Mouse (Mus musculus): ENCODE measurements around the gene H2-Ab1.

H2-Ab1 gene

GRCm38 (mm10) chr17:34285848-34286247 lies 28.4 kb downstream of the H2-Ab1 start:
- peak; percentile 76 for DNase-seq (ENCODE audit: low read depth)

- DNase-seq (ENCODE audit: low read depth) = no peak
Observed at GRCm38 (mm10) chr17:34286501-34286900, 29.0 kb downstream of the H2-Ab1 start.

DNA sequence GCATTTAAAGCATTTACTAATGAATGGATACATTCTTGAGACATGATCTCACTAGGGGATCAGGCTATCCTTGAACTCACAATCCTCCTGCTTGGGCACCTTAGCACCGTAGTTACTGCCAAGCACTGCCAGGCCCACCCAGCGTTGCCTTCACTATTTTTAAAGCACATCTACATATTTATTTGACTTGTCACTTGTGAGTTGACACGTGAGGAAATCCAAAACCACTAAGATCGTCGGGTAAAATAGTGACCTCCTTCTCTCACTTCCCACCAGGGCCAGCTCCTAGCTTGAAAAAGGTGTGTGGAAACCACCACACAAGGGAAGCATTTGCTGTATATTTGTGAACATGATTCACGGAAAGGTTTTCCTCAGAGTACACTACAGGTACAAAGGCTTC lies 29.5 kb downstream of the H2-Ab1 start:
- no peak for DNase-seq (ENCODE audit: low read depth)

GRCm38 (mm10) chr17:34287648-34288047 lies 30.2 kb downstream of the H2-Ab1 start, which contains the start of gene H2-Aa:
H2-Aa (minus strand) TSS chr17:34287823.
- peak; percentile 94 for DNase-seq (ENCODE audit: low read depth)

DNA sequence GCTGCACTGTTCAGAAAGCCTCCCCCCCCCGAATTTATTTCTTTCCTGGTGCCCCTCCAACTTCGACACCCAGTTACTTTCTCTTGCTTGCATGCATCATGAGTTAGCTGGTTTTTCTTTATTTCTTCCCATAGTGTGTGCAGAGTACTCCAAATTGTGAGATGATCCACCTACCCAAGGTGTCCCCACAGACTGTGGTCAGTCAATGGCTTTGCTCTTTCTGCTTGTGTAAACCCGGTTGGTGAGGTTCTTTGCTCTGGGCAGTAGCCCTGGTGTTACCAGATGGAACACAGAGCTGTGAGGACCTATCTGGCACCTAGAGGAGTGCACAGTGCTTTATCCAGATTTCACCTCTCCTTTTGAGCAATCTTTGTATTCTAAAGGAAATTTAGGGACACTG lies 30.6 kb downstream of the H2-Ab1 start:
- no peak for DNase-seq (ENCODE audit: low read depth)

DNA sequence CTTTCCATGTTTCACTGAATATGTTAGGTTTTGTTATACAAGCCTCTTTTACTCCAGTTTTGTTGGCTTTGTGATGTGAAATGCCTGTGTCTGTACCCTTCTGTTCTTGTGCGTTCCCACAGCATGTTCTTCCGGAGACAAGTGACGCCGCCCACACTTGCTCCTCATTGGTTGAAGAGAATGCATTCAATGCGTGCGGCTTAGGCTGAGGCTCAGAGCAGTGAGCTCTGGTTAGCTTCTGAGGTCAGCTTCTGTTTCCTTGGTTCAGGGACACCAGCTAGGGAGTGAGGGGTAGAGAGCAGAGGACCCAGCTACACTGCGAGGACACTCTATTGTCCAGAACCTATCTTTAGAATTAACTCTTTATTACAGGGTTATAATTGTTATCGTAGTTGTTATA lies 34.1 kb downstream of the H2-Ab1 start:
- peak; percentile 92 for DNase-seq (ENCODE audit: low read depth)

GRCm38 (mm10) chr17:34292570-34292969 lies 35.1 kb downstream of the H2-Ab1 start:
- no peak for DNase-seq (ENCODE audit: low read depth)

DNA sequence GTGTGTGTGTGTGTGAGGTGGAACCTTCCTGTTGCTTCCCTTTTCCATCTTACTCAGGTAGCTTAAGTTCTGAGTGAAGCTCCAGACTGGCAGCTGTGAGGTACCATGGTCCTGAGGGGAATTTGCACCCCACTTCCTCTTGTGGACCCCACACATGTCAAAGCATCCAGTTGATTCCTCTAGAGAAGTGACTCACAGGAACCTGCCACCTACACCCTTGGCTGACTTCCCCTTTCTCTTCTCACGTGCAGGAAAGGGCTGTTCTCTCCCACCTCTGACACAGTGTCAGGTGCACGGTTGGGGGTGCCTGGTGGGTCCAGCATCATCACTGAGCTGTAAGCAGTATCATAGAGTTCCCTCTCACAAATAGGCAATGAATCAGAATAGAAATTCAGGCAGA lies 36.0 kb downstream of the H2-Ab1 start:
- peak; percentile 37 for DNase-seq (ENCODE audit: low read depth)

DNA sequence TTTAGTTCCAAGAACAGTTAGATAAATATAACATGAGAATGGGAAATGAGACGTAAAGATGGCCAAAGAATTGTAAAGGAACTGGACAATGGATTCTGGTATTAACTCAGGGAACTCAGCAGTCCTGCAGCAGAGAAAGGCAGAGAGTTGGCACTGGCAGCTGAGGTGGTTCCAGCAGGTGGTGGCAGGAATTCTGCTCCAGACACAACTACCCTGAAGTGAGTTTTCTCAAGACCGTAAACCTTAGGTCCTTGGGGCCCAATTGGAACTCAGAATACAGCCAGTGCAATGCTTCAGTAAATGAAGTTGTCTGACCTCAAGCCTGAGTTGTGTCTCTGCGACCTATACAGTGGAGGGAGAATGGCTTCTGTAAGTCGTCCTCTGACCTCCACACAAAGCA lies 36.8 kb downstream of the H2-Ab1 start:
- no peak for DNase-seq (ENCODE audit: low read depth)

DNA sequence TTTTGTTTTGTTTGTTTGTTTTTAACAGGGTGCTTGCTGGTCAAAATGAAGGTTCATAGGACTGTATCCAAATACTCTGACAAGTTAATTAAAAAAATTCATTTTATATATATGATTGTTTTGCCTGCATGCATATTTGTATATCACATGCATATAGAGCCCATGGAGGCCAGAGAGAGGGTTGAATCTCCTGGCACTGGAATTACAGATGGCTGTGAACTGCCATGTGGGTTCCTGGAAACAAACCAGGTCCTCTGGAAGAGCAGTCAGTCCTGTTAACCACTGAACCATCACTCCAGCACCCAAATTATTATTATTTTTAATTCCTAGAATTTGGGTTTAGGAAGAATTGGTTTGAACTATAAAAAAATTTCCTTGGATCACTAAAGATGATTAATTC lies 37.8 kb downstream of the H2-Ab1 start:
- no peak for DNase-seq (ENCODE audit: low read depth)

DNA sequence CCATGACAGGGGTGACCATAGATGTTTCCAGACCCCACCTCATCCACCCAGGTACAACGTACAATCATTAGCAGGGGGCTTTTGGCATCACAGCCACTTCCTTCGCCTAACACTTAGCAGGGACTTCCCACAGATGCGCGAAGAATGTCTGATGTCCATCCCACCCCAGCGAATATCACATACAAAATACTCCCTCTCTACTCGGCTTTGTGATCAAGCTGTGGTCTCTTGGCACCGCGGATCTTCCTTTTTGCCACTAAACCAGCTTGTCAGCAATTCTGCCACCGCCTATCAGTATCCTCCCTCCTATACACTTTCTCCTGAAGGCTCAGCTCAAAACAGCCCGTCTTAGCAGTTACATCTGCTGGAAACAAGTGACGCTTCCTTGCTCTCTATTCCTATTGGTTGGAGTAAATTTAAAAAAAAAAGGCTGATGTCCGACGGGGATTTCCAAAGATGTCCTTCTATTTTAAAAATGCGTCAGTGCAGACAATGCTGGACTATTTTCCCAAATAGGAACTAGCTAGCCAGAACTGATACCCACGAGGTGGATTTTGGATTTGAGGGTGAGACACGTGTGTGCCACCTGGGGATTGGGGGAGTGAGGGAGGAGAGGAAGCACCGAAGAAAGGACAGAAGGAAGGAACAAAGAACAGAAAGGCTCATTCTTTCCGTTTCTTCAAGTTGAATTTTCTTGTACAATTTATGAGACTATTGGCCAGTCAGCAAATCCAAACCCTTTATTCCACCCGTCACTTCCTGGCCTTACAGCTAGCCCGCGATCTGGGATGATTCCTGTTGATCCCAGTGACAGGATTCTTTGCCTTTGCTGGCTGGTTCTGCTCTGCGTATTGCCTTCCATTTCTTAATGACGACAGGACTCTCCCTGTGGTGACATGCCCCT lies 38.7 kb downstream of the H2-Ab1 start:
- DNase-seq (ENCODE audit: low read depth) = peak; percentile 88

- no peak for DNase-seq (ENCODE audit: low read depth)
Observed at GRCm38 (mm10) chr17:34299356-34299755, 41.9 kb downstream of the H2-Ab1 start.

DNA sequence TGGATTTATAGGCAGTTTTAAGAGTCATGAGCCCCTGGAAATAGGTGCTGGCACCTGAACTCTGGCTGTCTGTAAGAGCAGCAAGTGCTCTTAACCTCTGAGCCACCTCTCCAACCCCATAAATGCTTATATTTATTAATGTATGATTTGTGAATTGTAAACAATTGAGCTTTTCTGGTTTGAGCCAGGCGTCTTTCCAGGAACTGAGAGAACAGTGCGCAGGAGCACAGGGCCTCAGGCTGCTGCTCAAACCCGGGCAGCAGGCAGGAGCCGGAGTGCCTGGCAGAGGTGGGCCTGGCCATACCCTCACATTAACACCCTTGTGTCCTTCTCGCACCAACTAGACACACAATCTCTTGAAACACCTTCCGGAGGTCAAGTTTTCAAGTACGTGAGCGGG lies 42.6 kb downstream of the H2-Ab1 start:
- DNase-seq (ENCODE audit: low read depth) = no peak

GRCm38 (mm10) chr17:34300691-34301566 lies 43.4 kb downstream of the H2-Ab1 start:
- DNase-seq (ENCODE audit: low read depth) = no peak

DNA sequence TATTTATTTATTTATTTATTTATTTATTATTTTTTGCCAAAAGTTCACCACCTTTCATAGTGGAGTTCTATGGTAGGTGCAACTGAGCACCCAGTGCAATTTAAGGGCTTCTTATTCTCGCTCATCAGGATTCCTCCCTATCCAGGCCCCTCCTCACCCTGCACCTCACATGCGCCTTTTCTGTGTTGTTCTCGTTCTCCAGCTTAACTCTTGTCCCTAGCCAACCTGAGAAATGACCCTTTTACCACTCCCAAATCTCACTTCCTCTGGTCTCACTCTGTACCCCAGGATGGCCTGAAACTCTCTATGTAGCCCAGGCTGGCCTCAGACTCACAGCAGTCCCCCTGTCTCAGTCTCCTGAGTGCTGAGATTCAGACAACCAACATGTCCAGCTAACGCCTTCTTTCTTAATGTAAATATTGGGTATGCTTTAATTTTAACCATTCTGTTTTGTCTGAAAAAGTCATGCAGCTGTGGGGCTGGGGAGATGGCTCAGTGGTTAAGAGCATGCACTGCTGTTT lies 44.2 kb downstream of the H2-Ab1 start:
- DNase-seq (ENCODE audit: low read depth) = no peak

DNA sequence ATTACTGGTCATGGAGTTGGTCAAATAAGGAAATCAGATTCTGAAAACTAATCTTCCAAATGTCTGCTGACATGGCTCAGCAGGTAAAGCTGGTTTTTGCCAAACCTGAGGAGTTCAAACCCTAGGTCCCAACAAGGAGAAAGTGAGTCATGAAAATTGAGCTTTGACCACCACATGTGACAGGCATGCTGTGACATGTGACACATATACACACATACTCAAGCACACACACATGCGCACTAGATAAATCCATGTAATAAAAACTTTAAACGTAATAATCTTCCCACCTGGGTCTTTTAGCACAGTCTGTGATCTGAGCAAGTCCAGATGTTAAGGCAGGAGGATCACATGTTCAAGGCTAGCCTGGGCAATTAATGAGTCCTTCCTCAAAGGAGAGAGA lies 46.3 kb downstream of the H2-Ab1 start:
- DNase-seq (ENCODE audit: low read depth) = no peak

GRCm38 (mm10) chr17:34304751-34305150 lies 47.3 kb downstream of the H2-Ab1 start:
- peak; percentile 89 for DNase-seq (ENCODE audit: low read depth)

DNA sequence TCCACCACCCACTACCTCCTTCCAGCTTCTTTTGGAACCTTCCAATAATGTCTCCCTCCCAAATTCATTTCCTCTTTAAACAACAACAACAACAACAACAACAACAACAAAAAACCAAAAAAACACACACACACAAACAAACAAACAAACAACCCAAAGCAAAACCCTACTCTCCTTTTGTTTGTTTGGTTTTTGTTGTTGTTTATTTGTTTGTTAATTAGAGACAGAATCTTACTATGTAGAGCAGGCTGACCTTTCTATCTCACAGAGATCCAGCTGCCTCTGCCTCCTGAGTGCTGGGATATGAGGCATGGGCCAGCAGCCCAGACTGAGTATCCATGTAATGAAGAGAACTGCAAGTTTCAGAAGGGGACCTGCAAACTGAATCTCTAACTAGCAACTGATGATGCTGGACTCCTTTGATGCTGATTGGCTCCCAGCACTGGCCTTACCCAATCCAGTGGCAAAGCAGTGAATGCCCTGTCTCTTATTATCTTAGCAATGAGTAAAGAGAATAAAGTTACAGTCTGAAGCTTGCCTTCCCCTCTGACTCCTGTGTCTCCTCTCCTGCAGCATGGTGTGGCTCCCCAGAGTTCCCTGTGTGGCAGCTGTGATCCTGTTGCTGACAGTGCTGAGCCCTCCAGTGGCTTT lies 48.0 kb downstream of the H2-Ab1 start, which contains the start of gene H2-Eb1:
Gene H2-Eb1 (plus strand): TSS at position 488 of the 651 bp plus-strand sequence.
- DNase-seq (ENCODE audit: low read depth) = peak; percentile 93

DNA sequence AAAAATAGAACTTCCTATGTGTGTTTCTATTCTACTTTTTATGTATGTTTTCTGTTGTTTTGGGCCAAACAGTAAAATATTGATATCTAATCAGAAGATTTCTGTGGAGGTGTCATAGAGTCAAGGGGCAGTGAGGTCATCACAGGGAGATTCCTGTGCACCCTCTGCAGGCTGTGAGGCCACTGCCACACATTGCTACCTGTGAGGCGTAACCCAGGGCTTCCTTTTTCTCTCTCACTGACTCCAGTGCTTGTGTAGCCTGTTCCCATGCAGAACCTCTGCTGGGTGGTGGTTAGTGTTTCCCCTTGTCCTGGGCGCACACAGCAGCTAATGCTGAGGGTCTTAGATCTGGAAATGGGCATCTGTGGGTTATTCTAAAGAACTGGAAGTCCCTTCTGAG lies 48.9 kb downstream of the H2-Ab1 start:
- DNase-seq (ENCODE audit: low read depth) = no peak

- no peak for DNase-seq (ENCODE audit: low read depth)
Observed at GRCm38 (mm10) chr17:34307216-34307615, 49.7 kb downstream of the H2-Ab1 start.

GRCm38 (mm10) chr17:34308161-34308560 lies 50.7 kb downstream of the H2-Ab1 start:
- no peak for DNase-seq (ENCODE audit: low read depth)

GRCm38 (mm10) chr17:34309225-34309624 lies 51.7 kb downstream of the H2-Ab1 start:
- DNase-seq (ENCODE audit: low read depth) = no peak

Data from naive thymus-derived CD4-positive, alpha-beta T cell, adult 2 months (primary cell).